Mouse (Mus musculus) myocyte (in vitro differentiated cells): ENCODE data around the gene Rabgap1l.

ENCODE experiments used
- MAX ChIP-seq: IDR thresholded peaks from one replicate; pipeline ENCODE4 v1.6.1; 2011; ENCODE audit warnings: low read depth, mild to moderate bottlenecking, control low read depth
- POLR2A ChIP-seq: IDR thresholded peaks from one replicate; pipeline ENCODE4 v1.6.1; 2011; ENCODE audit warnings: low read depth, mild to moderate bottlenecking, control low read depth, moderate library complexity; ENCODE audit not compliant: insufficient read length
- SRF ChIP-seq: IDR thresholded peaks from one replicate; pipeline ENCODE4 v1.6.1; 2011; ENCODE audit warnings: low read depth; ENCODE audit not compliant: control insufficient read depth, insufficient read length
- TCF12 ChIP-seq: IDR thresholded peaks from one replicate; pipeline ENCODE4 v1.6.1; 2011; ENCODE audit warnings: mild to moderate bottlenecking, control low read depth; ENCODE audit not compliant: poor library complexity, insufficient read depth, severe bottlenecking

DNA sequence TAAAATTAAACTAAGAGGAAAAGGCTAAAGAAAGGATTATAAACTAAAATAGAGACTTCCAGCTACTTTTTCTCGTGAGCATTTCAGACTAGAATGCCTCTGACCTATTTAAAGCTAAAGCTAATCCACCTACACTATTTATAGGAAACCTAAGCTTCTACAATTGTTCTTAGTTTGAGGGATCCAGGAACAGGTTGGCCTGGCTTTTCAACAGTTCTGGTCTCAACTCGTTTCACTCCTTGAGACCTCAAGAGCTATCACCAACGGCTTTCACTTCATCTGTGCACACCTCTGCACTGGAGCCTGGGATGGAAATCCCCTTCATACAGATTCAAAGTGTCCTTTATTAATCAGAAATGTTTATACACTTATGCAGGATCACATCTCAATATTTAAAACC, 271.1 kb downstream of the Rabgap1l start:
- TF ChIP-seq POLR2A, result no peak
- TF ChIP-seq MAX, result no peak
- TF ChIP-seq TCF12, result no peak
- TF ChIP-seq SRF, result no peak
